Mouse (Mus musculus): ENCODE measurements around the gene Arsj. TPM values are rescaled to one million over a fixed set of nuclear protein-coding genes. Genes with fewer than 3 reads are reported as not detected.

The Arsj gene
- total RNA-seq, 2 experiments from 2014 or later: 0.27 to 0.67 TPM

- peak; percentile 20 for DNase-seq
Observed at GRCm38 (mm10) chr3:126402836-126403235, 39.4 kb downstream of the Arsj start.

DNA sequence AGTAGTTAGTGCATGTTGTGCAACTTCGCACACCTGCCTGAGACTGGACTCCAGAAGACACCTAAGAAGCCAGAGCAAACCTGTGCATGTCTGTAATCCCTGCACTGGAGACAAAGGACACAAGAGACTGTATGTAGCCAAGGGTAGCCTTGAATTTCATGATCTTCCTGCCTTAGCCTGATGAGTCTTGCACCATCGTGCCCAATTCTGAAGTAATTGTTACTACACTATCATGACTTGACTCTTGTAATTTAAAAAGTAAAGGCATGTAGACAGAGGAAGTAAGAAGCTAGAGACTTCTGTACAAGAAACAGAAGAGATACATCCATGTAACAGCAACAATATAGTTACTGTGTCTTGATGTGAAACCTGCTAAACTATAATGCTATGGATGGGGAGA is 40.7 kb downstream of the Arsj start:
- DNase-seq: no peak

GRCm38 (mm10) chr3:126430524-126431064 is 67.1 kb downstream of the Arsj start:
- no peak for DNase-seq

GRCm38 (mm10) chr3:126439331-126439730 is 75.8 kb downstream of the Arsj start:
- DNase-seq: no peak

DNA sequence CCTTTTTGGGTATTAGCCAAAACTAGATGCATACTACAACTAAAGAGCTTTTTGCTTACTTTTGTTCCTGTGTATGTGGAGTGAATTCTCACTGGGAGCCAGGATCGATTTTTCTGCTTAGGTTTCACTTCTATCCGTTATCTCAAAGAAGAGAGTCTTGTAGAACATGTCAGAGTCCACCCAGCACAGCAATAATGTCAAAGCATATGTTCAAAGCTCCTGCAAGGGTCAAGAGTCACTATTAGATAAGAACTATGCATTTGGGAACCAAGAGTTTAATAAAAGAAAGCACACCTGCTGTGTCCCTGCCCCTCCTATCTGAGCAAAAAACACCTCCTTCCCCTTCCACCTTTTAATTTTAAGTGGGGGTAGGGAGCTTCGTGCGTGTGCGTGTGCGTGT is 85.6 kb downstream of the Arsj start:
- DNase-seq: no peak

GRCm38 (mm10) chr3:126449515-126449914 is 86.0 kb downstream of the Arsj start:
- no peak for DNase-seq

GRCm38 (mm10) chr3:126455787-126456482 is 92.5 kb downstream of the Arsj start:
- peak; percentile 8 for DNase-seq

DNA sequence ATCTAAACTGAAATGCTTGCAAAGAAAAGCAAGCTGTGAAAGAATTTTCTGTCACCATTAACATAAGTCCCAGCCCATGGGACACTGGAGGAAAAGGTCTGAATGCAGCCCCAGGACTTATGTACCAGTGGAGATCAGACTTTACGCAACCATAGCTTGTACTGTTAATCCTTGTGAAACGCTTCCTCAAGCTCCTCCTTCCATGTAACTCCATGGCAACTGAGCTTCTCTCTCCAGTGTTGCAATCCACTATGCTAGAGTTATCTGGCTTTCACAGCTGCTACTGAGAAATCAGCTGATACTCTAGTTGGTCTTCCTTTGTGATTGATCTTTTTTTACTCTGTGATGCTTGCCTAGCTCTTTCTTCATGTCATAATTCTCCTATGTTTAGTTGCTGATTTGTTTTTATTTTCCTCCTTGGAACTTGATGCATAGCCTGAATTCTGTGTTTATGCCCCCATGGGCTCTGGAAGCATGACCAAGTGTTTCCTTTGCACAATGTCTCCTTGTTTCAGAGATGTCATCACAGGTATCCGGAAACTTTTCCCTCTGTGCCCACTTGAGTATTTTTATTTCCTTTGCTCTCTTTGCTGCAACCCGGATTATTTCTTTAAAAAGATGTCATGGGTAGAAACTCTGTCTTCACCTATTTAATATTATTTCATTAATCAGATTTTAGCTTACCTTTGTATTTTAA is 99.8 kb downstream of the Arsj start:
- DNase-seq: no peak

GRCm38 (mm10) chr3:126464262-126464661 is 100.8 kb downstream of the Arsj start:
- DNase-seq: no peak

Other genes with a start within 250 kb of the Arsj start
- gene Camk2d, start 232.6 kb downstream of the Arsj start, total RNA-seq (2021): 10 to 100 TPM; 51.7 to 64.2 TPM